Mouse (Mus musculus): Measurements from ENCODE around the gene Lgmn.

GRCm38 (mm10) chr12:102384819-102385218, 54.8 kb downstream of the Lgmn start:
- TF ChIP-seq POLR2A (IDR thresholded peaks at IDR 0.05; ENCODE audit: control insufficient read depth in 1 of 2, insufficient read depth in 1 of 2, low read depth in 1 of 2, low read length in 2 of 2, poor library complexity in 1 of 2) (0 out of 4 replicates have a peak, but pooled peaks of 1 of the 2 experiments have one; percentile 16), CTCF (IDR thresholded peaks at IDR 0.05 in 2 of 3, conservative IDR thresholded peaks at IDR 0.05 in 1 of 3; ENCODE audit: control insufficient read depth in 1 of 3, insufficient read depth in 1 of 3, low read depth in 2 of 3, low read length in 3 of 3, poor library complexity in 1 of 3, severe bottlenecking in 1 of 3) (peak; percentile 41 to 75 (median 56)), NELFE (IDR thresholded peaks at IDR 0.05; ENCODE audit: low read depth, low read length) (no peak), USF2 (IDR thresholded peaks at IDR 0.05; ENCODE audit: borderline replicate concordance in 1 of 2, insufficient read depth in 1 of 2, low read depth in 1 of 2, low read length in 2 of 2) (no peak), USF1 (IDR thresholded peaks at IDR 0.05; ENCODE audit: low read depth, low read length) (no peak), CHD1 (IDR thresholded peaks at IDR 0.05; ENCODE audit: low read depth, low read length) (no peak), MAX (IDR thresholded peaks at IDR 0.05; ENCODE audit: low read length) (no peak), TCF12 (IDR thresholded peaks at IDR 0.05; ENCODE audit: low read depth, low read length) (no peak), SIN3A (IDR thresholded peaks at IDR 0.05; ENCODE audit: low read length) (no peak), BHLHE40 (IDR thresholded peaks at IDR 0.05; ENCODE audit: borderline replicate concordance, low read depth, low read length) (no peak), KAT2A (conservative IDR thresholded peaks at IDR 0.05; ENCODE audit: low read depth, low read length) (no peak)

Data from MEL (cell line).